Mouse (Mus musculus) adrenal gland, adult 2 months (tissue): ENCODE results near the gene Jph3. TPM values are rescaled to one million over a fixed set of nuclear protein-coding genes. Genes with fewer than 3 reads are reported as not detected.

ENCODE experiments used
- DNase-seq: peaks from one replicate; pipeline ENCODE4 v3.0.0; 2021
- polyA plus RNA-seq: library from polyadenylated mRNA; depleted of rRNA; stranded (reverse); fragments of >200 nt; gene quantifications from 2 replicates; pipeline ENCODE4 v1.2.3, GENCODE M21; 2012; rRNA removed
- total RNA-seq, 2 experiments: library from RNA; stranded (reverse); gene quantifications; 2 replicates each; pipeline ENCODE4 v1.2.3; 2021

The Jph3 gene
- total and polyA plus RNA-seq, 3 experiments = 1.6 to 3.1 (median 2.2) TPM

DNA sequence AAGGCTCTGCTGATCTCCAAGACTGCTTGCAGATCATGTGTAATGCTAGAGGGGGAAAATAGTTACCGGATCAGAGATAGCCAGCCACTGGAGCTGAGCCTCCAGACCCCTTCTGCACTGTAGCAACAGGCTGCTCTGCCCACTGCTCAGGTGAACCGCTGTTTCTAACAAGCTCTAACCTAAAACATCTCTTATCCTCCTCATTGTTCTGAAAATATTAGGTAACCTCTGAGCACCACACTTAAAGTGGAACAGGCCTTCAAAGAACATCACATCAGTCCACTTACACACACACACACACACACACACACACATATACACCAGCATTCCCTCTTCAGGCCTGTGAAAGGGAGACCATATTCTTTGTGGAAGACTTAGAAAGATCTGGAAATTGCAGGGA is 102.6 kb downstream of the Jph3 start:
- DNase-seq = no peak

DNA sequence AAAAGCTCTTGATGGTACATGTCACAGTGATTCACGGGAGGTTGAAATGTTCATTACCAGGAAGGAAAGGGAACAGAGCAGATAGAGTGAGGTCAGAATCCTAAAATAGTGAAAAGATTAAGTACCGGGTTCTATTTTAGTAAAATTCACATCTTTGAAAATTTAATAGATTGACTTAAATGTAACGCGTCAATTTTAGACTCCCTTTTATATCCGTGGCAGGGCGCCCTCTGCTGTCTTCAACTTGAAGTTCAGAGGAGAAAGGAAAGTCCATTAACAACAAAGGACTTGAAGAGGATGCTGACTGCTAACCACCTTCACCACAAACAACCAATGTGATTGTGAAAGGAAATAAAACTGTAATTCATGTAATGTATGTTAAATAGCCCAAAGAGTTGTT is 103.1 kb downstream of the Jph3 start:
- DNase-seq = peak; percentile 59

DNA sequence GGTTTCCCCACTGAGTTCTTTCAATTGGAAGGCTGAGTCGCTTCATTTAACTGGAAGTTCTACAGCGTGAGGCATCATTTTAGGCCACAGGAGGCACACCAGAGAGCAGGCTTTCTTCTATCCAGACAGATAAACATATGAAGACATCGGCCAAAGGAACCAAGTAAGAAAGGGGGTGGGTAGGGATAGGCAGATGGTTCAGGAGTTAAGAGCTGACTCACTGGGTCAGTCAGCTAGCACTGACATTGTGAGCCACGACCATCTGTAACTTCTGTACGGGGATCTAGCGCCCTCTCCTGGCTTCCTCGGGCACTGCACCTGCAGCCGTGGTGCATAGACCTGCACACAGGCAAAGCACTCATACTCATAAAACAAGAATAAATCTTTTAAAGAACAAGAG is 111.8 kb downstream of the Jph3 start:
- peak; percentile 59 for DNase-seq

DNA sequence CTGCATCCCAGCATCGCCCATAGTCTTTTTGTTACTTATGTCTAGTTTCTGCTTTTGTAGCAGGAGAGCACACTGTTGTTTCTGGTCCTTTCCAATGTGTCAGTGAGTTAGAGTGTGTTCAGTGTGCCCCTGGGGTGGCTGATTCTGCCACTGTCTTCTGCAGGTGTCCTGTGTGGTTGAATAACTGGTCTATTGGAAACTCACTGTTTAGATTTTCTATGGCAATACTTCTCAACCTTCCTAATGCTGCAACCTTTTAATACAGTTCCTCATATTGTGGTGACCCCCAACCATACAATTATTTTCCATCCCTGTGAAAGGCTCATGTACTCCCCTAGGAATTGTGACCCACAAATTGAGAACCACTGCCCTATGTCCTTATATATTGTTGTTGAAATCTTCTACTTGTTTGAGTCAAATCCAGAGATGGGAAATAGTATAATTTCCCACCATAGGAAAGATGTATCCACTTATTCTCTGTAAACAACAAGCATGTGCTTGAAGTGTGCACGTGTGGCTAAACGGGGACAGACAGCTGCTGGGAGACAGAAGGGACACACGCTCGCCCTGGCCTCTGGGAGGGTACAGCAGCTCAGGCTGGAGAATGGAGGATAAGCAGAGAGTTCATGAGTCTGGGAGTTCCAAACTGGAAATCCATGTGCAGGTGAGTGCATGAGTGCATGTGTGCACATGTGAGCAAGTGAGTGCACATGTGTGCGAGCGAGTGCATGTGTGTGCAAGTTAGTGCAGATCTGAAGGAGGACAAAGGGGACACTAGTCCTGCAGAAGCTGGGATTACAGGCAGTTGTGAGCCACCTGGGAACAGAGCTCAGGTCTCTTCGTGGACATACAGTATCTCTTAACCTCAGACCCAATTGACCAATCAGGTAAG is 112.9 kb downstream of the Jph3 start:
- no peak for DNase-seq

DNA sequence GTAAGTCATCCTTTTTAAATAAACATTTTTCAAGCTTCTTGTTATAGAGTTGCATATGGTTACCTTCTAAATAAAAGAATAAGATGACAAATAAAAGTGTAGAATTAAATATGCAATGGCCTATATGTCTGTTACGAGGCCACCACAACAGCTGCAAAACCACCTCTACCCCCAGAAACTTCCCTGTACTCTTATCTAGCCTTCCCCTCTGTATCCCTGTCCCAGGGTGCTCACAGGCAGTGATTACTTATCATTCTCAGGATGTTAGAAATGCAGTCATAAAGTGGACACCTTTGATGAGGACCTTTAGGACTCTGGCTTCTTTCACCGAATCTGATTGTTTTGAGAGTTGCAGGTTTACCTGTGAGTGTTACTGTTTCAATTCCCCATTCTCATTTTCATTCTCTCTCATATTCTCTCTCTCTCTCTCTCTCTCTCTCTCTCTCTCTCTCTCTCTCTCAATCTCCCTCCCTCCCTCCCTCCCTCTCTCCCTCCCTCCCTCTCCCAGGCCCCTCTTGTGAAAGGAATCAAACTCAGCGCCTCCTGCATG is 113.8 kb downstream of the Jph3 start:
- DNase-seq = no peak

Other genes starting within 250 kb of the Jph3 start
- not detected for gene 1700018B08Rik, start 185.3 kb upstream of the Jph3 start, total RNA-seq
- gene 1700018B08Rik, start 185.3 kb upstream of the Jph3 start, polyA plus RNA-seq = not detected in 2 replicates
- gene Fbxo31, start 150.8 kb upstream of the Jph3 start, total RNA-seq = 10 to 100 TPM; 35.1 to 40.0 TPM
- gene Fbxo31, start 150.8 kb upstream of the Jph3 start, polyA plus RNA-seq = 61.4 and 73.9 TPM in 2 replicates
- 100 to 1,000 TPM; 169 to 183 TPM for gene Map1lc3b, start 139.3 kb upstream of the Jph3 start, total RNA-seq
- gene Map1lc3b, start 139.3 kb upstream of the Jph3 start, polyA plus RNA-seq = 92.0 and 145 TPM in 2 replicates
- gene Zcchc14, start 76.7 kb upstream of the Jph3 start, total RNA-seq = 10 to 100 TPM; 32.9 to 44.8 TPM
- 41.2 and 44.0 TPM in 2 replicates for gene Zcchc14, start 76.7 kb upstream of the Jph3 start, polyA plus RNA-seq
- 10 to 100 TPM; 17.2 to 25.6 TPM for gene Klhdc4, start 99.9 kb downstream of the Jph3 start, total RNA-seq
- gene Klhdc4, start 99.9 kb downstream of the Jph3 start, polyA plus RNA-seq = 12.2 and 14.9 TPM in 2 replicates
- 10 to 100 TPM; 38.9 to 46.4 TPM for gene Slc7a5, start 178.1 kb downstream of the Jph3 start, total RNA-seq
- gene Slc7a5, start 178.1 kb downstream of the Jph3 start, polyA plus RNA-seq = 93.9 and 97.5 TPM in 2 replicates
- gene Car5a, start 215.3 kb downstream of the Jph3 start, total RNA-seq = under 1 TPM in 1 of 2 experiments, not detected in 1; 0.69 TPM
- gene Car5a, start 215.3 kb downstream of the Jph3 start, polyA plus RNA-seq = 0.12 TPM in 1 of 2 replicates, not detected in the other
- gene Banp, start 220.1 kb downstream of the Jph3 start, total RNA-seq = 10 to 100 TPM; 16.3 to 52.3 TPM
- gene Banp, start 220.1 kb downstream of the Jph3 start, polyA plus RNA-seq = 72.5 and 72.6 TPM in 2 replicates